9 mouse cellular contexts compared by ENCODE assay signal in genomic region chr13:96131050-96131449, GRCm38 (mm10). TPM values are rescaled to one million over a fixed set of nuclear protein-coding genes. Genes with fewer than 3 reads are reported as not detected.
DNase-seq lines count a peak whose midpoint lies in the region; ATAC-seq and TF ChIP-seq lines count a peak whose summit lies in the region.
"Had no signal": no experiment of that assay in that cellular context is flagged by ENCODE, and none has a peak within 500 bp of the region (broad histone marks: within the 10 kb centered on the region; RNA-seq: fewer than 3 reads in every experiment).

No protein-coding gene starts in this region.

- DNase-seq in adrenal gland, adult (ENCODE audit: inconsistent age in 2 of 2, low spot score in 1 of 2): peak; percentile 12 to 30
- no peak for DNase-seq in adrenal gland, adult 8-10 months
- DNase-seq in cerebellum, postnatal 36 days: peak; percentile 66 to 75
- DNase-seq in frontal cortex, postnatal 36 days (ENCODE audit: low spot score in 2 of 2): peak; percentile 32 to 60
- peak; percentile 64 to 71 for DNase-seq in left cerebral cortex, postnatal 14 days (ENCODE audit: low spot score in 2 of 2)
- DNase-seq in spleen, adult 12 weeks (ENCODE audit: low spot score): no peak

- intact Hi-C loops in left cerebral cortex, postnatal 14 days (cut with DNase I): loop anchor here (5.0 kb wide), 1 partner anchor 256 kb away; the partner anchor contains the start of gene Poc5

- H3K4me3 ChIP-seq in C2C12 (ENCODE audit: insufficient read depth, poor library complexity, severe bottlenecking): no peak overlapping the region
- peak overlapping the region; percentile 55 for H3K4me3 ChIP-seq in neural tube, embryonic 12.5 days

- H3K79me2 ChIP-seq in C2C12 (ENCODE audit: control insufficient read depth, insufficient read depth): no peaks in the 10 kb centered on the region

- TF ChIP-seq CTCF in C2C12 (IDR thresholded peaks at IDR 0.05; ENCODE audit: control insufficient read depth, insufficient read depth, insufficient read length): no peak

- peak; percentile 80 for ATAC-seq in neural tube, embryonic 12.5 days (ENCODE audit: low FRiP score, low read depth)

- H3K9ac ChIP-seq in neural tube, embryonic 12.5 days: peak overlapping the region; percentile 67

- H3K27ac ChIP-seq in neural tube, embryonic 12.5 days: 0 out of 2 replicates have a peak overlapping the region, but pooled peaks have one; percentile 7

- no peaks in the 10 kb centered on the region for H3K79me3 ChIP-seq in C2C12 (ENCODE audit: low read depth)

- no peaks in the 10 kb centered on the region for H3K36me3 ChIP-seq in C2C12 (ENCODE audit: control insufficient read depth, insufficient read depth)
- no peaks in the 10 kb centered on the region for H3K36me3 ChIP-seq in neural tube, embryonic 12.5 days

- H3K4me1 ChIP-seq in neural tube, embryonic 12.5 days: peaks cover 16% of the 10 kb centered on the region

- H3K4me2 ChIP-seq in neural tube, embryonic 12.5 days (replicated peaks): peak overlapping the region; percentile 88

- WGBS in neural tube, embryonic 12.5 days: under 1% methylated on average over 28 of the region's 30 CpGs

- peaks cover 51% of the 10 kb centered on the region for H3K27me3 ChIP-seq in C2C12 (ENCODE audit: control insufficient read depth, insufficient read depth, insufficient read length)
- peaks cover 35% of the 10 kb centered on the region for H3K27me3 ChIP-seq in neural tube, embryonic 12.5 days (replicated peaks)

- peak overlapping the region; percentile 44 for H3ac ChIP-seq in C2C12 (ENCODE audit: control insufficient read depth, insufficient read length, low read depth)

- H3K9me3 ChIP-seq in neural tube, embryonic 12.5 days: no peaks in the 10 kb centered on the region

TF ChIP-seq in C2C12, 6 proteins besides CTCF, POLR2A, EP300 and RAD21:
- TF ChIP-seq MYOD1 (IDR thresholded peaks at IDR 0.05; ENCODE audit: control insufficient read depth, insufficient read length, low read depth) (no peak), CEBPB (IDR thresholded peaks at IDR 0.05; ENCODE audit: low read depth) (no peak), MAX (IDR thresholded peaks at IDR 0.05) (no peak), USF1 (IDR thresholded peaks at IDR 0.05; ENCODE audit: low read depth) (no peak), MYOG (IDR thresholded peaks at IDR 0.05; ENCODE audit: control insufficient read depth, extremely low read depth, insufficient read length) (no peak), FOSL1 (IDR thresholded peaks at IDR 0.05; ENCODE audit: insufficient read depth, low read length, poor library complexity, severe bottlenecking) (no peak)

RNA-seq across cellular contexts. Expression of gene Sv2c, which starts 1.3 kb away (rescaled TPM):
- 1 to 10 TPM in 2 of 4 experiments, under 1 TPM in 2; 0.64 to 1.4 (median 0.93) TPM for total RNA-seq in adrenal gland, adult 8-10 months (2022)
- 0.04 TPM for polyA plus RNA-seq in C2C12 (2012; fragmentation: generic; extraction: Trizol)
- 10 to 100 TPM; 25.9 to 29.4 TPM for total RNA-seq in left cerebral cortex, postnatal 14 days (2021)
- 16.3 and 16.4 TPM in 2 replicates for polyA plus RNA-seq in neural tube, embryonic 12.5 days (2016; fragmentation: Nextera tagmentation; extraction: Ambion mirVana)

RNA-seq across cellular contexts. Expression of gene Gm17190, which starts 49.2 kb away (rescaled TPM):
- not detected for total RNA-seq in adrenal gland, adult 8-10 months (2022)
- not detected for polyA plus RNA-seq in C2C12 (2012; fragmentation: generic; extraction: Trizol)
- not detected for total RNA-seq in left cerebral cortex, postnatal 14 days (2021)
- 0.37 and 0.87 TPM in 2 replicates for polyA plus RNA-seq in neural tube, embryonic 12.5 days (2016; fragmentation: Nextera tagmentation; extraction: Ambion mirVana)
- polyA plus RNA-seq: gonadal fat pad, adult 2 months had no signal

RNA-seq across cellular contexts. Expression of gene Gm20075, which starts 49.9 kb away (rescaled TPM):
- 10 to 100 TPM; 19.2 to 28.5 (median 26.0) TPM for total RNA-seq in adrenal gland, adult 8-10 months (2022)
- polyA plus RNA-seq in C2C12 (2012; fragmentation: generic; extraction: Trizol): 8.6 TPM
- 10 to 100 TPM; 26.0 to 29.1 TPM for total RNA-seq in left cerebral cortex, postnatal 14 days (2021)
- 23.4 and 30.8 TPM in 2 replicates for polyA plus RNA-seq in neural tube, embryonic 12.5 days (2016; fragmentation: Nextera tagmentation; extraction: Ambion mirVana)

Comparison
In these comparisons a context has a peak if more than half of its experiments do, and no peak if none do; other contexts are left out.
1. DNase-seq: peak in adrenal gland, adult (2 of 2), cerebellum, postnatal 36 days (2 of 2), frontal cortex, postnatal 36 days (2 of 2) and left cerebral cortex, postnatal 14 days (2 of 2); none in adrenal gland, adult 8-10 months (single experiment) and spleen, adult 12 weeks (single experiment).
2. RNA of gene Sv2c, which starts 1.3 kb away (total RNA-seq): 25.9 to 29.4 TPM in left cerebral cortex, postnatal 14 days; 0.64 to 1.4 TPM in adrenal gland, adult 8-10 months; every median in the first group is over 10 times any median in the second.